Mouse (Mus musculus) intestine, postnatal 0 days (tissue): Measurements from ENCODE around the gene N4bp2l2. TPM values are rescaled to one million over a fixed set of nuclear protein-coding genes. Genes with fewer than 3 reads are reported as not detected.

Source experiments
- ATAC-seq: fragments of 200-750 bp; cut with Nextera tagmentation; 2 replicates; pipeline ENCODE4 v1.8.0; 2017; ENCODE audit warnings: mild to moderate bottlenecking, moderate TSS enrichment, moderate library complexity
- H3K27ac ChIP-seq: fragments of 300-500 bp; sonication (generic); 2 replicates; pipeline ENCODE4 v1.5.1; 2014; ENCODE audit warnings: mild to moderate bottlenecking, low read depth, low read length, moderate library complexity
- H3K27me3 ChIP-seq: fragments of 300-500 bp; sonication (generic); replicated peaks from 2 replicates; pipeline ENCODE4 v1.6.1; 2014; ENCODE audit warnings: low read length, mixed read lengths; ENCODE audit not compliant: control insufficient read depth, insufficient read depth
- H3K36me3 ChIP-seq: fragments of 300-500 bp; sonication (generic); 2 replicates; pipeline ENCODE4 v1.6.1; 2014; ENCODE audit warnings: mild to moderate bottlenecking, moderate library complexity; ENCODE audit not compliant: control insufficient read depth, insufficient read depth
- H3K4me1 ChIP-seq: fragments of 300-500 bp; sonication (generic); replicated peaks from 2 replicates; pipeline ENCODE4 v1.6.1; 2014; ENCODE audit warnings: antibody characterized with exemption, low read length, mixed read lengths; ENCODE audit not compliant: control insufficient read depth, insufficient read depth
- H3K4me2 ChIP-seq: fragments of 300-500 bp; sonication (generic); replicated peaks from 2 replicates; pipeline ENCODE4 v1.6.1; 2014; ENCODE audit warnings: low read depth, mild to moderate bottlenecking, moderate library complexity
- H3K4me3 ChIP-seq: fragments of 300-500 bp; sonication (generic); 2 replicates; pipeline ENCODE4 v1.5.1; 2014; ENCODE audit warnings: low read depth, low read length
- H3K9ac ChIP-seq: fragments of 300-500 bp; sonication (generic); 2 replicates; pipeline ENCODE4 v1.6.1; 2014; ENCODE audit warnings: mild to moderate bottlenecking, low read depth, low read length
- H3K9me3 ChIP-seq: fragments of 300-500 bp; sonication (generic); 2 replicates; pipeline ENCODE4 v1.6.1; 2016; ENCODE audit warnings: mixed run types; ENCODE audit not compliant: control insufficient read depth
- CTCF ChIP-seq: sonication (generic); IDR thresholded peaks from 2 replicates; pipeline ENCODE4 v1.5.1; 2016; ENCODE audit warnings: low read depth, mild to moderate bottlenecking, control low read depth, antibody characterized with exemption, moderate library complexity
- WGBS: fragments of 180-500 bp; shearing (Covaris S2); extraction: QIAGEN DNeasy Blood & Tissue Kit; methylation state at CpG from one replicate; pipeline ENCODE4 v1.1.7; 2014; 5-methylcytosine and 5-hydroxymethylcytosine counted together
- polyA plus RNA-seq: library from polyadenylated mRNA; unstranded; fragments of >200 nt; fragmentation: Nextera tagmentation; extraction: Ambion mirVana; gene quantifications from 2 replicates; pipeline ENCODE4 v1.2.1, GENCODE M21; 2015

Gene N4bp2l2
- polyA plus RNA-seq, 1 experiment from 2014 or later, result 38.3 TPM

- no peak overlapping the region for H3K4me2 ChIP-seq
- TF ChIP-seq CTCF, result no peak
- H3K27me3 ChIP-seq, result no peaks in the 10 kb centered on the region
- no peak overlapping the region for H3K9ac ChIP-seq
- H3K27ac ChIP-seq, result peak overlapping the region; percentile 46; the same call in 1 of the 2 replicates
- no peak overlapping the region for H3K4me3 ChIP-seq
- WGBS, result 50% methylated on average over 2 of the region's 2 CpGs
- peak; percentile 69 for ATAC-seq
- H3K9me3 ChIP-seq, result no peaks in the 10 kb centered on the region
- H3K4me1 ChIP-seq, result no peaks in the 10 kb centered on the region
- H3K36me3 ChIP-seq, result no peaks in the 10 kb centered on the region
Observed at GRCm38 (mm10) chr5:150589945-150590344, 76.0 kb downstream of the N4bp2l2 start.

- H3K9me3 ChIP-seq, result no peaks in the 10 kb centered on the region
- H3K36me3 ChIP-seq, result no peaks in the 10 kb centered on the region
- no peak overlapping the region for H3K9ac ChIP-seq
- no peak overlapping the region for H3K27ac ChIP-seq
- H3K4me3 ChIP-seq, result no peak overlapping the region
- no peak overlapping the region for H3K4me2 ChIP-seq
- no peaks in the 10 kb centered on the region for H3K4me1 ChIP-seq
- peak; percentile 43 for TF ChIP-seq CTCF
- H3K27me3 ChIP-seq, result no peaks in the 10 kb centered on the region
- 41% methylated on average over 6 of the region's 6 CpGs for WGBS
- ATAC-seq, result no peak
Observed at GRCm38 (mm10) chr5:150584337-150584729, 81.7 kb downstream of the N4bp2l2 start.

- ATAC-seq, result peak; percentile 46
- Histone ChIP-seq H3K4me3 (no peak overlapping the region), H3K27me3 (no peaks in the 10 kb centered on the region), H3K9me3 (no peaks in the 10 kb centered on the region), H3K9ac (no peak overlapping the region), H3K4me2 (no peak overlapping the region), H3K27ac (no peak overlapping the region), H3K36me3 (no peaks in the 10 kb centered on the region), H3K4me1 (0 out of 2 replicates have a peak, but pooled peaks cover 3% of the 10 kb centered on the region)
- no peak for TF ChIP-seq CTCF
- 60% methylated on average over 5 of the region's 5 CpGs for WGBS
Observed at GRCm38 (mm10) chr5:150583622-150584336, 82.2 kb downstream of the N4bp2l2 start.

- Histone ChIP-seq H3K4me3 (no peak overlapping the region), H3K9me3 (no peaks in the 10 kb centered on the region), H3K4me1 (0 out of 2 replicates have a peak, but pooled peaks cover 4% of the 10 kb centered on the region), H3K36me3 (no peaks in the 10 kb centered on the region), H3K27ac (no peak overlapping the region), H3K9ac (no peak overlapping the region), H3K4me2 (no peak overlapping the region), H3K27me3 (no peaks in the 10 kb centered on the region)
- peak; percentile 23; the same call in 1 of the 2 replicates for ATAC-seq
- WGBS, result 64% methylated on average over 5 of the region's 5 CpGs
- no peak for TF ChIP-seq CTCF
Observed at GRCm38 (mm10) chr5:150583181-150583580, 82.8 kb downstream of the N4bp2l2 start.

GRCm38 (mm10) chr5:150581180-150581579, 84.8 kb downstream of the N4bp2l2 start:
- H3K9ac ChIP-seq, result no peak overlapping the region
- no peak overlapping the region for H3K27ac ChIP-seq
- 79% methylated on average over 6 of the region's 6 CpGs for WGBS
- no peaks in the 10 kb centered on the region; the same call in 1 of the 2 replicates for H3K36me3 ChIP-seq
- H3K9me3 ChIP-seq, result no peaks in the 10 kb centered on the region
- no peak for TF ChIP-seq CTCF
- H3K4me3 ChIP-seq, result no peak overlapping the region
- H3K27me3 ChIP-seq, result no peaks in the 10 kb centered on the region
- H3K4me2 ChIP-seq, result no peak overlapping the region
- no peak for ATAC-seq
- 0 out of 2 replicates have a peak, but pooled peaks cover 4% of the 10 kb centered on the region for H3K4me1 ChIP-seq

- 28% methylated on average over 6 of the region's 6 CpGs for WGBS
- no peak overlapping the region for H3K27ac ChIP-seq
- ATAC-seq, result no peak
Observed at GRCm38 (mm10) chr5:150578613-150579171, 87.3 kb downstream of the N4bp2l2 start.

More at GRCm38 (mm10) chr5:150578613-150579171, 87.3 kb downstream of the N4bp2l2 start:
- Histone ChIP-seq H3K9me3 (no peaks in the 10 kb centered on the region), H3K27me3 (no peaks in the 10 kb centered on the region), H3K36me3 (no peaks in the 10 kb centered on the region; the same call in 1 of the 2 replicates), H3K9ac (no peak overlapping the region), H3K4me3 (no peak overlapping the region), H3K4me2 (no peak overlapping the region), H3K4me1 (0 out of 2 replicates have a peak, but pooled peaks cover 11% of the 10 kb centered on the region)
- no peak for TF ChIP-seq CTCF
